Mouse (Mus musculus) embryonic facial prominence, embryonic 14.5 days (tissue): Measurements from ENCODE around the gene Gm49393. TPM values are rescaled to one million over a fixed set of nuclear protein-coding genes. Genes with fewer than 3 reads are reported as not detected.
A peak's percentile ranks its signal among the peaks of the same experiment; 100 is the strongest.

ENCODE experiments used
- ATAC-seq: fragments of 200-750 bp; cut with Nextera tagmentation; 2 replicates; pipeline ENCODE4 v1.8.0; 2017; ENCODE audit warnings: low read depth, moderate number of reproducible peaks, moderate TSS enrichment
- DNase-seq: peaks from one replicate; pipeline ENCODE4 v3.0.0-alpha.2; 2015; ENCODE audit warnings: low spot score
- H3K27ac ChIP-seq: fragments of 300-500 bp; sonication (generic); replicated peaks from 2 replicates; pipeline ENCODE4 v1.5.1; 2014; ENCODE audit warnings: low read depth, mild to moderate bottlenecking, low read length, moderate library complexity
- H3K27me3 ChIP-seq: fragments of 300-500 bp; sonication (generic); replicated peaks from 2 replicates; pipeline ENCODE4 v1.6.1; 2014; ENCODE audit warnings: low read length; ENCODE audit not compliant: control insufficient read depth, insufficient read depth
- H3K36me3 ChIP-seq: fragments of 300-500 bp; sonication (generic); 2 replicates; pipeline ENCODE4 v1.6.1; 2014; ENCODE audit warnings: low read length, mixed read lengths; ENCODE audit not compliant: control insufficient read depth, insufficient read depth
- H3K4me1 ChIP-seq: fragments of 300-500 bp; sonication (generic); 2 replicates; pipeline ENCODE4 v1.6.1; 2014; ENCODE audit warnings: antibody characterized with exemption, low read length; ENCODE audit not compliant: control insufficient read depth, insufficient read depth
- H3K4me2 ChIP-seq: fragments of 300-500 bp; sonication (generic); 2 replicates; pipeline ENCODE4 v1.6.1; 2014; ENCODE audit warnings: low read depth, mild to moderate bottlenecking, low read length, moderate library complexity, mixed read lengths
- H3K4me3 ChIP-seq: fragments of 300-500 bp; sonication (generic); 2 replicates; pipeline ENCODE4 v1.5.1; 2014; ENCODE audit warnings: low read depth, mild to moderate bottlenecking, low read length
- H3K9ac ChIP-seq: fragments of 300-500 bp; sonication (generic); 2 replicates; pipeline ENCODE4 v1.6.1; 2014; ENCODE audit warnings: low read depth, mild to moderate bottlenecking, low read length, moderate library complexity, mixed read lengths
- H3K9me3 ChIP-seq: fragments of 300-500 bp; sonication (generic); 2 replicates; pipeline ENCODE4 v1.6.1; 2016; ENCODE audit warnings: low read length; ENCODE audit not compliant: control insufficient read depth
- WGBS: fragments of 180-500 bp; shearing (Covaris S2); extraction: QIAGEN DNeasy Blood & Tissue Kit; methylation state at CpG from one replicate; pipeline ENCODE4 v1.1.7; 2014; 5-methylcytosine and 5-hydroxymethylcytosine counted together
- polyA plus RNA-seq: library from polyadenylated mRNA; unstranded; fragments of >200 nt; fragmentation: Nextera tagmentation; extraction: Ambion mirVana; gene quantifications from 2 replicates; pipeline ENCODE4 v1.2.1, GENCODE M21; 2014

Gene Gm49393
- polyA plus RNA-seq, 1 experiment from 2014 or later = not detected

- DNase-seq (no peak), ATAC-seq (no peak)
- H3K27me3 ChIP-seq = no peaks in the 10 kb centered on the region
- H3K9me3 ChIP-seq = no peaks in the 10 kb centered on the region
- no peak overlapping the region for H3K27ac ChIP-seq
- H3K4me3 ChIP-seq = no peak overlapping the region
- no peak overlapping the region for H3K9ac ChIP-seq
- no peaks in the 10 kb centered on the region for H3K4me1 ChIP-seq
- no peak overlapping the region for H3K4me2 ChIP-seq
- no peaks in the 10 kb centered on the region for H3K36me3 ChIP-seq
Observed at GRCm38 (mm10) chr13:60895406-60896160, 39.8 kb downstream of the Gm49393 start.

GRCm38 (mm10) chr13:60892301-60892700 lies 43.1 kb downstream of the Gm49393 start:
- Histone ChIP-seq H3K4me3 (no peak overlapping the region), H3K9ac (no peak overlapping the region), H3K9me3 (no peaks in the 10 kb centered on the region), H3K27me3 (no peaks in the 10 kb centered on the region), H3K4me1 (no peaks in the 10 kb centered on the region), H3K27ac (no peak overlapping the region), H3K36me3 (no peaks in the 10 kb centered on the region), H3K4me2 (no peak overlapping the region)
- 91% methylated on average over 1 of the region's 1 CpGs for WGBS
- ATAC-seq (no peak), DNase-seq (no peak)

- no peaks in the 10 kb centered on the region for H3K9me3 ChIP-seq
- no peaks in the 10 kb centered on the region for H3K4me1 ChIP-seq
- no peak within 1 kb of the TSS for H3K27ac ChIP-seq
- no peaks in the 10 kb centered on the region for H3K36me3 ChIP-seq
- H3K27me3 ChIP-seq = no peaks in the 10 kb centered on the region
- no peak within 1 kb of the TSS for H3K4me2 ChIP-seq
- no peak within 1 kb of the TSS for H3K4me3 ChIP-seq
- ATAC-seq = no peak
- DNase-seq = no peak
- 55% methylated on average over 1 of the region's 1 CpGs for WGBS
- H3K9ac ChIP-seq = no peak within 1 kb of the TSS
Observed at GRCm38 (mm10) chr13:60864281-60864680, 71.1 kb downstream of the Gm49393 start, which contains the start of gene 4930486L24Rik. TSS of gene 4930486L24Rik (minus strand) at chr13:60864475.

- no peaks in the 10 kb centered on the region for H3K27me3 ChIP-seq
- WGBS = 85% methylated on average over 4 of the region's 4 CpGs
- ATAC-seq = no peak
- H3K4me1 ChIP-seq = no peaks in the 10 kb centered on the region
- no peak overlapping the region for H3K4me2 ChIP-seq
- peak; percentile 13 for DNase-seq
- H3K9me3 ChIP-seq = no peaks in the 10 kb centered on the region
- H3K4me3 ChIP-seq = no peak overlapping the region
- H3K36me3 ChIP-seq = no peaks in the 10 kb centered on the region
- H3K9ac ChIP-seq = no peak overlapping the region
- H3K27ac ChIP-seq = no peak overlapping the region
Observed at GRCm38 (mm10) chr13:60848241-60849120, 86.9 kb downstream of the Gm49393 start.

GRCm38 (mm10) chr13:60843153-60843552 lies 92.2 kb downstream of the Gm49393 start:
- Histone ChIP-seq H3K4me1 (no peaks in the 10 kb centered on the region), H3K4me2 (no peak overlapping the region), H3K36me3 (no peaks in the 10 kb centered on the region), H3K27me3 (no peaks in the 10 kb centered on the region), H3K27ac (no peak overlapping the region), H3K9ac (no peak overlapping the region), H3K4me3 (no peak overlapping the region), H3K9me3 (no peaks in the 10 kb centered on the region)
- ATAC-seq (no peak), DNase-seq (no peak)
- 81% methylated on average over 8 of the region's 8 CpGs for WGBS

GRCm38 (mm10) chr13:60842703-60843102 lies 92.7 kb downstream of the Gm49393 start:
- DNase-seq (no peak), ATAC-seq (no peak)
- H3K36me3 ChIP-seq = no peaks in the 10 kb centered on the region
- H3K4me3 ChIP-seq = no peak overlapping the region
- no peak overlapping the region for H3K27ac ChIP-seq
- H3K9ac ChIP-seq = no peak overlapping the region
- no peaks in the 10 kb centered on the region for H3K9me3 ChIP-seq
- H3K4me1 ChIP-seq = no peaks in the 10 kb centered on the region
- no peak overlapping the region for H3K4me2 ChIP-seq
- 67% methylated on average over 6 of the region's 6 CpGs for WGBS
- no peaks in the 10 kb centered on the region for H3K27me3 ChIP-seq

GRCm38 (mm10) chr13:60839353-60839902 lies 96.0 kb downstream of the Gm49393 start:
- Histone ChIP-seq H3K36me3 (no peaks in the 10 kb centered on the region), H3K27ac (no peak overlapping the region), H3K9ac (no peak overlapping the region), H3K4me2 (no peak overlapping the region), H3K27me3 (no peaks in the 10 kb centered on the region), H3K4me1 (no peaks in the 10 kb centered on the region), H3K9me3 (no peaks in the 10 kb centered on the region), H3K4me3 (no peak overlapping the region)
- 70% methylated on average over 2 of the region's 2 CpGs for WGBS
- DNase-seq = no peak
- no peak for ATAC-seq

GRCm38 (mm10) chr13:60826052-60826451 lies 109.3 kb downstream of the Gm49393 start:
- Histone ChIP-seq H3K9me3 (no peaks in the 10 kb centered on the region), H3K27ac (no peak overlapping the region), H3K9ac (no peak overlapping the region), H3K4me3 (no peak overlapping the region), H3K36me3 (no peaks in the 10 kb centered on the region), H3K27me3 (no peaks in the 10 kb centered on the region), H3K4me1 (no peaks in the 10 kb centered on the region), H3K4me2 (no peak overlapping the region)
- DNase-seq = no peak
- WGBS = 68% methylated on average over 3 of the region's 3 CpGs
- ATAC-seq = no peak
